Mouse (Mus musculus) thymus, adult 18-20 months (tissue): ENCODE results near the gene Bco2.

Experiments used
- DNase-seq, 2 experiments: peaks; one replicate each; pipeline ENCODE4 v3.0.0; 2022; ENCODE audit warnings: mixed read lengths in 2 of 2

Bco2 gene

GRCm38 (mm10) chr9:50554241-50555093 is 514 bp downstream of the Bco2 start, which contains the start of gene Il18:
TSS of gene Il18 (plus strand) at chr9:50554827.
- DNase-seq, result peak in 1 of 2 experiments; percentile 22

DNA sequence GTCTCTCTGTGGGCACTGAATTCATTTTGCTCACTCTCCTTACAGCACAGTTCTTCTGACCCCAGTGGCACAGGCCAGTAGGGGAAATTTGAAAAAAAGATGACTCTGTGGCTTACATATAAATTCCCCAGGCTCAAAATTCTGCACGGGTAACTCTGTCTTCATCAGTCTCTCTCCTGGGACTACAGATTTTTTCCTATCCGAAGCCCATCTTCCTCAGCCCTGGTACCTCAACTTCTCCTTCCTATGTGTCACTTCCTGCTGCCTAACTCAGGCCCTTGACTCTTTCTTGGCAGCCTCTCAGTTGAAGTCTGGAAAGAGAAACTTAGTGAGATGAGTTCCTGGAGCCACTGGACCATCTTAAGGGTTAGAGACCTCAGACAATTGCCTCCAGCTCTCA is 1.4 kb downstream of the Bco2 start:
- no peak for DNase-seq

- no peak for DNase-seq
Measured at GRCm38 (mm10) chr9:50552206-50552605, 2.8 kb downstream of the Bco2 start.

GRCm38 (mm10) chr9:50548936-50549335 is 6.0 kb downstream of the Bco2 start:
- DNase-seq, result no peak

DNA sequence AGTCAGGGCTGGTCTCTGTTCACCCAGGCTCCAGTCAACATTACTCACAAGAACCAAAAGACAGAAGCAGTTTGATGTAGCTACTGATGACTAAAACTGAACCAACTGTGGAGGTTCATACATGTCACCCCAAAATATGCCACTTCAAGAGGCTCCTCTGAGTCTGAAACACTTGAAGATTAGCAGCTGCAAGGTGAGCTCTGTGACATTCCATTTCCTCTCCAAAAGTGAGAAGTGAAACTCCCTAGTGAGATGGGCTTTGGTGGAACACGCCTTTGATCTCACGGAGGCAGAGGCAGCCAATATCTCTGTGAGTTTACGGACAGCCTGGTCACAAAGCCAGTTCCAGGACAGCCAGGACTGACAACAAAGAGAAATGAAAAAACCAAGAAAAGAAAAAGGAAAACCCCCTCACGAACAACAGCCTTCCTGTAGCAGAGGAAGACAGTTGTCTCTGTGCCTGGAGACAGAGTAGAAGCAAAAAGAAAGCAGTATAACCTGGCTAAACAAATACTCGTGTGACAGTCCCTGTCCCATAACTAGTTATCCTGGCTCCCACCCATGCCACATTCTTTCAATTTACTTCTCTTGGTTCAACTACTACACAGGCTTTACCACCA is 7.0 kb downstream of the Bco2 start:
- DNase-seq, result peak in 1 of 2 experiments; percentile 38

DNA sequence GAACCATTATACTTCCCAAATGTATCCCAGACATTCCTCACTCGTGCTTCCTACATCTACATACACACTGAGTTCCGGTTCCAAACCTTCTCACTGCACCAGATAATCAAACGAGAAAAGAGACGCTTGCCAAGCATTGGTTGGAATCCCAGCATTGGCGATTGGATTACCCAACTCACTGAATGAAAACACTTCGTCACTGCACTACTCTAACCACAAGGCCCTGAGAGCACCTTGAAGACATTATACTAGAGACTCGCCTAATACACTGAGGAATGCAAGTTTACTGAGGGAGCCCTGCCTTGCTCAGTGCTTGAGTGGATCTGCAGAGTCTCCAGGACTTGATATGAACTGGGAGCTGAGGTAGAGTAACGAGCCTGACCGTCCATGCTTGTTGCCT is 12.6 kb downstream of the Bco2 start:
- DNase-seq, result no peak

DNA sequence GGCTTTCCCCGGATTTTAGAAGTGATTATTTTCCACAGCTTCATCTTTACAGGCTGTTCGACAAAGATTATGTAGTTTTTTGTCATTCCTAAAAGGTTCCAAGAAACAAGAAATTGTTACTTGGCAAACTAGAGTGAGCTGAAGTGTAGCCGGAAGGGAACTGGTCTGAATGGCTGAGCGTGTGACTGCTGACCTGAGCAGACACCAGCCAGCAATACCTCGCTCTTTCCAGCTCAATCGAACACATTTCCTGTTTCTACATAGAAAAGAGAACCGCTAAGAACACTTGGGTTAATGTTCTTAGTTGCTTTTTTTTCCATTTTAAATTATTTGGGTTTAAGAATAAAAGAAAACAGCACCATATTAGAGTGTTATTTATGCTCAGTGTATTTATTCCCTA is 14.8 kb downstream of the Bco2 start:
- DNase-seq, result no peak

DNA sequence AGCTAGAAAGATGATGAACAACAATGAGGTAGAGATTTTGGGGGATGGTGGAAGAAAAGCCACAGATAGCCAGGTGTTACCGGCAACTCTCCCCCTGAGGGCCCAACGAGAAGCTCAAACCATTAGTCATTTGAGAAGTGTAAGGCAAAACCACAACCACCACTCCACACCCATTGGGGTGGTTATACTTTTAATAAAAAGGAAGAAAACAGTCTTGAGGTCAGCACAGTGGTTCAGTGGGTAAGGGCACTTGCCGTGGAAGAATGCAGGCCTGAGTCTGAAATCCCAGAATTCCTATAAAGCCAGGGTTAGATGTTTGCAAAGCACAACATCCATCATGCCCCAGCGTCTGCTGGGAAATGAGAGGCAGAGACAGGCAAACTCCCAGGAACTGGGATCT is 17.7 kb downstream of the Bco2 start:
- DNase-seq, result no peak

DNA sequence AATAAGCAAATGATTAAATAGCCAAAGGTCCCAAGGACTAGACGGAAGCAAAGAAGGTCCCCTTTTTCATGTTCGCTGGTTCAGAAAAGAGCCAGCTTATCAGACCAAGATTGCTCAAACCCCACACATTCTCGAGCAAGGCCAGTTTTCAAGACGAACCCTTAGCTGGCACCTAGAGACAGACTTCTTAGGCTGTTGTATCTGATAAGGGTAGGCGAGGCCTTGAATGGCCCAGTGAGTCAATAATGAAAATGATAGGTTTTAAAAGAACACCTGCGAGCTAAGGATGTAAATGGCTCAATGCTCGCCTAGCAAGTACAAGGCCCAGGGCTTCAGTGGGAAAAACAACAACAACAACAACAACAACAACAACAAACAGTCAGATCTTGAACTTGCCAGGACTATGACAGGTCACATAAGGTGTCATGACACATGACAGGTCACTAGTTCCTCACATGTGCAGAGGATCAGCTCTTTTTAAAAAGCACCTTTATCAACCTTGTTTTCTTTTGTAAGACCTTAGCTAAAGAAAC is 18.3 kb downstream of the Bco2 start:
- no peak for DNase-seq

- DNase-seq, result no peak
Measured at GRCm38 (mm10) chr9:50535930-50536329, 19.1 kb downstream of the Bco2 start.

- DNase-seq, result no peak
Measured at GRCm38 (mm10) chr9:50533791-50534190, 21.2 kb downstream of the Bco2 start.

DNA sequence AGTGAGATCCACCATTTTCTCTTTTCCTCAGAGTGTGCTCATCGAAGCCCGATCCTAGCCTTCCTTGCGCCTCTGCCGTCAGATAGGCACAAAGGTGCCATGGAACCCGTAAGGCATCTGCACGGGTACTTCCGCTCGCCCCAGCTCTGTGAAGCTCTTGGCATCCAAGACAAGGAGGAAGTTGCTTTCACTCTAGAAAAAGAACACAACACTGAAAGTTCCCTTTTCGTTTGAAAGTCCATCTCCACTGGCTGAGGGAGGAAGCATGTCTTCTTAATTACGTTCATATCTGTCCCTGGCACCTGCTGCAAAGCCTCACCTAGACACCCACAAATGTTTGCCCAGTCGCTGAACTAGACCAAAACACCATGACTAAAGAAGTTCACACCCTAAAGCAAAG is 21.7 kb downstream of the Bco2 start:
- peak; percentile 38 to 47 for DNase-seq

- no peak for DNase-seq
Measured at GRCm38 (mm10) chr9:50530890-50531289, 24.1 kb downstream of the Bco2 start.

DNA sequence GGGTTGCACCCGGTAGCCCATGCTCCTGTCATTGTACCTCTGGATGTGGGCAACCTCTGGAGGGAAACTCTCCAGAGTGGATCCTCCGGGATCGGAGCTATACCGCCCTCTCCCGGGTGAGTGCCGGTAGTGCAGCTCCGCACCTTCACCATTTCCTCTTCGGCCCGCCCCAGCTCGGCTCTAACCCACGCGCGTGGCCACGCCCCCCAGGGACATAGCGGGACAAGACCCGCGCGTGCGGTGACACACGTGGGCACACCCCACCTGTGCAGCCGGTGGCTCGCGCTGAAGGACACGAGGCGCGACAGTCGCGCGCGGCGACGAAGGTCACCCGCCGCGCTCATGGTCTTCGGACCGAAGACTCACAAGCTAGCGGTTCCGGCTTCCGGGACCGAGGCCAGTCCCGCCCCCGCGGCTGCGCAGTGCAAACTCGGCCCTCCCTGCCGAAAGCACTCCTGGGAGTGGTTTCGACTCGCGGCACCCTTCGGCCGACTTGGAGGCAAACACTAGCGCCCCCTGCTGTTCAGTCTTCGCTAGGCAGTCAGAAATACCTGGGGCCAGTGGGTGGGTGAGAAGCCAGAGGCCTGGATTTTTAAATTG is 26.6 kb downstream of the Bco2 start, which contains the start of gene Pts:
Gene Pts (minus strand): TSS at position 432 of the 600 bp plus-strand sequence.
- DNase-seq, result peak; percentile 95

DNA sequence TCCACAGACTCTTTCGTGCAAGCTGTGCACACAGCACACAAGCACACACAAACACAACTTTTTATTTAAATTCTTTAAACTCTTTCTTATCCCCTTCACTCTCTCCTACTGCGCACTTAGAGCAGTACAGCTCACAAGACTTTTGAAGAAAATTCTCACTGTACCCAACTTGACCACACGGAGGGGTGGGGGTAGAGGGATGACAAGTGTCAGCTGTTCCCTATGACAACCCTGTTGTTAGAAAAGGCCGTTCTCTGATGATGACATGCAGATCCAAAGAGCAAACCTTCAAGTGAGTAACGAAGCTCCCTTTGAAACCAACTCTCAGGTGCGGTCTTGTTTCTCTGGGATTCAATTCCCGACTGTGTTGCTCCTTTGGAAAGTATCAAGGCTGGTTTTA is 27.1 kb downstream of the Bco2 start:
- no peak for DNase-seq

DNA sequence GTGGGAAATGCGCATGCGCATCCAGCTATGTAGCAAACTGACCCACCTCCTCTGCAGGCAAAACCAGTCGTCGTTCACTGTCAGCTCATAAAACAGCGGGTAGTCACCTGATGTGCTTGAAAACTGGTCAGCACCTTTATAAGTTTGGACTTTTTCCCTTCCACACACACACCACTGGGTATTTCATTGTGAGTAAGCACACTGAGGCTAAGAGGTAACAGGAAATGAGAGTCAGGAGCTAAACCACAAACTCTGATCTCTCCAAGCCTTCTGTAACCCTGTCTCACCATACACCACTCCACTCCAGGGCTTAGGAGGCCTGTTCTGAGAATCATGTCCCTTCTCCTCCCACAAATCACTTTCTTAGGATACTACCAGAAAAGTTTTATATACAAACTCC is 29.4 kb downstream of the Bco2 start:
- DNase-seq, result no peak

- DNase-seq, result no peak
Measured at GRCm38 (mm10) chr9:50524936-50525335, 30.0 kb downstream of the Bco2 start.

DNA sequence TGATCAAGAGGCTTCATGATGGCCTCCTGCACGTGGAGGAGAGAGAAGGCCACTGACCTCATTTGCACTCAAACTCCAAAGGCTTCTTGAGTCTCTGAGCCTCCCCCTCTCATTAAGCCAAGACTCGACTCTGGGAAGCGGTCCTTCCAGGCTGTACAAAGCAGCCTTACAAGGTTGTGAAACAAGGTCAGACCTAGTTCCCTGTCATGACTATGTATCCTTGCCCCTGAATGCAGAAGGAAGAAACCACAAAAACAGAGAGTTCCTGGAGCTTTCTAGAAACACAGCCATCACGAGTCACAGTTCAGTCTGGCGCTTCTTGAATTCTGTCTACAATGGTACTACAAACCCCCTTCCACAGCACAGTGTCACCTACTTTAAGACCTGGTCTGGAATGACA is 32.4 kb downstream of the Bco2 start:
- no peak for DNase-seq

DNA sequence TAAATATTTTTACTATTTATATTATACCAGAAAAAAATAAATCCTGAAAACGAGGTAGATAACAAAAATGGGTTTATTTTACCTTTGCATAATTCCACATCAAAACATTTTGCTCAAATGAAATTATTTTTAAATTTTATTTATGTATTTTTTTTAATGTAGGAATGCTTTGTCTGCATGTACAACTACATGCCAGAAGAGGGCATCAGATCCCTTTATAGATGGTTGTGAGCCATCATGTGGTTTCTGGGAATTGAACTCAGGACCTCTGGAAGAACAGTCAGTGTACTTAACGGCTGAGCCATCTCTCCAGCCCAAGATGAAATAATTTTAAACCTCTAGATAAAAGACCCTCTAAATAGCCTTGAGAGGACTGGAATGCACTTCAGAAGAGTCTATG is 33.4 kb downstream of the Bco2 start:
- DNase-seq, result no peak

GRCm38 (mm10) chr9:50520748-50521147 is 34.2 kb downstream of the Bco2 start:
- DNase-seq, result no peak

GRCm38 (mm10) chr9:50518781-50519180 is 36.2 kb downstream of the Bco2 start:
- DNase-seq, result no peak

- DNase-seq, result no peak
Measured at GRCm38 (mm10) chr9:50515462-50515861, 39.5 kb downstream of the Bco2 start.

- DNase-seq, result no peak
Measured at GRCm38 (mm10) chr9:50507570-50507969, 47.4 kb downstream of the Bco2 start.

- DNase-seq, result no peak
Measured at GRCm38 (mm10) chr9:50505405-50505804, 49.6 kb downstream of the Bco2 start.
